Mouse (Mus musculus): ENCODE measurements around the gene Fbh1.

Gene Fbh1

DNA sequence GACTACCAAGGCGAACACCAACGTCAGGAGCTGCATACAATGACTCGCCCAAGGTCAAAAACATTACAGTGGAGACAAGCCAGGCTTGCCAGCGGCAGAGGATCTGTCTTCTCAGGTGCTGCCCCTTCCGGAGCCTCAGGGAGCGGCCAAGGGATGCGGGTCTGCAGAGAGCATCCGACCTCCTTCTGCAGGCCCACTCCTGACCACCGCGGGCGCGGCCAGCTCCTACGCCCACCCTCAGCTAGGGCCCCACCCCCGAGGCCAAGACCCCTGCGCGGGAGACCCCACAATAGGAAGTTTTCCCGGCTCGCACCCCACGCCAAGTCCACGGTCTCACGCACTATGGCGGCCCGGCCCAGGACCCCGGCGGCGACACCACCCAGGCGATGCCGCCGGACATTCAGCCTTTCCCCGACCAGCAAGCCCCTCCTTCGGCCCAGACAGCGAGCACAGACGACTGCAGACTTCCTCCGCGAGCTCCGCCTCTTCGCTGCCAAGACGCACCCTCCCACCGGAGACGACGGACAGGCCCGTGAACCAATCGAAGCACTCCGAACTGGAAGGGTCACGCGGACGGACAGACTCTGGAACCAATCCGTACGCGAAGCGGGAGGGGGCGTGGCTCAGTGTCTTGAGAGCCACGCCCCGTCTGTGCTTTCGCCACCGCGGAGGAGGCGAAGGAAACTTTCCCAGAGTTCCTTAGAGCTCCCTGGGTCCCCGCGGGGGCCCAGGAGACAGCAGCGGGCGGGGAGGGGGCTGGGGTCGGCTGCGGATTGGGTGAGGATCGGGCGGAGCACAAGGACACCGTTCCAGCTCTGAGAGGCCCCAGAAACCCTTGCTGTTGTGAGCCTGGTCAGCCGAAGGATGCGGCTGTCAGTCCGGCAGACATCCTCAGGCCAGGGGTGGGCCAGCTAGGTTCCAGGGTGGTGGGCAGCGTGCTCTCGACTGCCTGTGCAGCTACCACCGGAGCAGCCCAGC is at the start of gene Fbh1, which contains the start of gene Ankrd16:
Fbh1 (minus strand) TSS at position 492 of the 978 bp plus-strand sequence.
Ankrd16 (plus strand) TSS at position 786 of the 978 bp plus-strand sequence.
- peak; percentile 100 for DNase-seq (ENCODE audit: low read depth, low spot score)

DNA sequence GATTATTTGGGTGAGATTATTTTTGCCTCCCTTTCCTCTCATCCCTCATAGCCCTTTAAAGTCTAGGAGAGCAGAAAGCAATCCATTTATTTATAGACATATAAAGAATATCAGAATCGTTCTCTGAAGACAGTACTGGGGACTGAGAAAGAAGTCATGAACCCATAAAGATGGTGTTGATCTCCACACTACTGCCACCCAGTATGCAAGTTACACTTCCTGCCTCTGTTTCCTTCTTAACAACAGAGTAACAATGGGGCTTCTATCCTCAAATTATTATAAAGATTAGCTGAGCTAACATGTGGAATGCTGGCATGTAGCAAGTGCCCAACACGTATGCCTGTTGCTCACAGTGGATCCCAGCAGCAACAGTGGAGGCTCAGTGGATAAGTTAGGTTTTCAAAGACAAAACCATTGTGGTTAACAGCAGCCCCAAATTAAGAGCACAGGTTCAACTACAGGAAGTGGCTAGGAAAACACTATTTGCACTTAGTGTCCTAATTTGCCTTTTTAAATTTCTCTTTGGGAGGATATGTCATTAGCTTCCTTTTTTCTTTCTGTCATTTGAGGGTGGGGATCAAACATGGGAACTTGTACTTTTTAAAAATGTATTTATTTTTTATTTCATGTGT is 24.0 kb upstream of the Fbh1 start:
- DNase-seq (ENCODE audit: low read depth, low spot score), result no peak

GRCm38 (mm10) chr2:11797930-11798364 is 20.6 kb upstream of the Fbh1 start:
- no peak for DNase-seq (ENCODE audit: low read depth, low spot score)

DNA sequence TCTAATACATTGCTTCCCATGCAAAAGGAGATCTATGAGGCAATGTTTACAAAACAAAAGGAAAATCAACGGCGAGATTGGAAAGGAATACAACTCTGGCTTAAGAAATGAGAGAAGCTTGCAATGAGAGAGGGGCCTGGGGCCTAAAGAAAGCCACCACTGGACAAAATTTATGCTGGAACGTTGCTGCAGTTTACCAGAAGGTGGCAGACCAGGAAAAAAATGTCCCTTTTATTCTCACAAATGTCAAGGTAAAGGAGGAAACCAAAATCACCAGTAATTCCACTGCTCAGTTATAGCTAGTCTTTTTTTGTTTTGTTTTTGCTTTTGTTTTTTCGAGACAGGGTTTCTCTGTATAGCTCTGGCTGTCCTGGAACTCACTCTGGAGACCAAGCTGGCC is 17.3 kb upstream of the Fbh1 start:
- DNase-seq (ENCODE audit: low read depth, low spot score), result no peak

GRCm38 (mm10) chr2:11784159-11784558 is 6.8 kb upstream of the Fbh1 start:
- no peak for DNase-seq (ENCODE audit: low read depth, low spot score)

DNA sequence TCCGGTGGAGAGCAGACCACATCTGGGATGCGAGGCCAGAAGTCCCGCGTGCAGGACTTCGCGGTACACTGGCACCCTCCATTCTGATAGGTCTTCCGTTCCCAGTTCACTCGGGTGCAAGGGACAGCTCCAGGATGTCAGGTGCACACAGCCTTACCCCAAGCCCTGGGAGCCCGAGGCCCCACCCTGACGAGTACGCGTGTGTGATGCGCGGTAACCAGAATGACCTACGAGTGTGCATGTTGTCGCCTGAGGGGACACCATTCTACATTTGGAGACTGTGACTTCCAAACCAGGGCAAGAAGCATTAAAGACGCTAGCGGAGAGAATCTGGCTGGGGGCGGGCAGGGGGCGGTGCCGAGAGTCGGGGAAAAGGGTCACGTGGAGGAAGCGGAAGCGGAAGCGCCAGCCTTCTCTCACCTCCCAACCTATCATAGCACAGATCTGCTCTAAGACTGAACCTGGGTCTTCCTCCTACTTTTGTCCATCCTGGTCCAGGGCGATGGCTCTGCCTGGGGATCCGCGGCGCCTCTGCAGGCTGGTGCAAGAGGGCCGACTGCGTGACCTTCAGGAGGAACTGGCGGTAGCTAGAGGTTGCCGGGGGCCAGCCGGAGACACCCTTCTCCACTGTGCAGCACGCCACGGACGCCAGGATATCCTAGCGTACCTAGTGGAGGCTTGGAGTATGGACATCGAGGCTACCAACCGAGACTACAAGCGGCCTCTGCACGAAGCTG is 873 bp upstream of the Fbh1 start:
- DNase-seq (ENCODE audit: low read depth, low spot score), result peak; percentile 82

DNA sequence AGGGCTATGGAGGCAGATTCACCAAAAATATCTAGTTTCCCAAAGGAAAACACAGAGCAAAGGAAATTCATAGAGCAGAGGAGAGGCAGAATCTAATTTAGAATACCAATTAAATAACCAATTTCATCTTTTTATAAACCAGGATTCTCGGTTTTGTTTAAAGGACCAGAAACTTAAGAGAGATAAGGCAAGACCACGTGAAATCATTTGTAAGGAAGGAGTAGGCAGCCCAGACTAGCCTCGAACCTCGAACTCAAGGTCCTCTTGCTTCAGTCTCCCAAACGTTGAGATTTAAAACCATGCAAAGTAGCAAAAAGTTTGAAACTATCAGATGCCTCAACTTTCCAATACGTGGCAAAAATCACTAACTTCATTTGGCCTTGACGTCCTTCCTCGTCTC is 967 bp downstream of the Fbh1 start:
- DNase-seq (ENCODE audit: low read depth, low spot score), result no peak

DNA sequence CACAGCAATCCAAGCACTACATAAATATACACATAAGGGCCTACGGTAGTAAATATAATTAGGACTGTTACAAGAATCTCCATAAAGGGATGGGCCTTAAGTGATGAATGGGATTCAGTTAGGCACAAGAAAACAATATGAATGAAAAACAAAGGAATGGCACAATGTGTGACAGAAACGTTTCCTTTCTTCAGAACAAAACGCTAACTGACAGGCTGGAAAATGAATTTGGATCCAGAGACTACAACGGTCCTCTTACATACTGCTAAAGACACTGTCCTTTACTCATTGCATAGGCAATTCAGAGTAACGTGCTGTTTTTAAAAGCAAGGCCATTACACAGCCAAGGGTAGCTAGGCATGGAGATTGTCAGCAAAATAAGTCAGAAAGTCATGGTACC is 2.3 kb downstream of the Fbh1 start:
- DNase-seq (ENCODE audit: low read depth, low spot score), result no peak

DNA sequence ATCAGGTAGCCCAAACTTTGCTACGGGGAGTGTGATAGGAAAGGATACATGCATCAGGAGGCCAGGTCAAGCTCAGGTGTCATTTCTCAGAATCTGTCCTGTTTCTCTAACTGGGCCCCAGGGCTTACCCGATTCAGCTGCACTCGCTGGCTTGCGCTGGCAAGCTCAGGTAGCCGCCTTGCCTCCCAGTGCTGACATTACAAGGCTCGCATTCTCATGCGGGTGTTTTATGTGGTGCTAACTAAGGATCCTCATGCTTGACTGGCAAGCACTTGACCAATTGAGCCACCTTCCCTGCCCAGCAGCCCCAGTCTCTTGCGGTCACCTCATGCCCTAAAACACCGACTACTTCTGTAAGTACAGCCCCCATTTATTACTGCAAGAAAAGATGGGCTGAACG is 3.0 kb downstream of the Fbh1 start:
- no peak for DNase-seq (ENCODE audit: low read depth, low spot score)

DNA sequence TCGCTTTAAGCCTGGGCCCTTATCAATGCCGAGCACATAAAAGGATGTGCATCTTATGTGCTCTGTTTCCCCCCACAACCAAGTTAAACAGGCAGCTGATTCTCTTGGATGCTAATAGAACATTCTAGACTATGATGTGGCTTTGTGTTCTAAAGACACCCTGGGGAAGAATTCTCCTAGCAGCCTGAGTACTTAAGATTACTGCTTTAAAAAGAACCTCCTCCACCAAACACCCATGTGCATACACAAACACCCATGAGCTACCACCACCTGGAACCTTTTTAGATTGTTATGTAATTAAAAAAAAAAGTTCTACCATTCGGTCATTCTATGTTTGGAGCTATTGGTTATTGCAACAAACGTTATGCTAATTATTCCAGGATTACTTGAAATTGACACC is 5.0 kb downstream of the Fbh1 start:
- no peak for DNase-seq (ENCODE audit: low read depth, low spot score)

- no peak for DNase-seq (ENCODE audit: low read depth, low spot score)
Observed at GRCm38 (mm10) chr2:11771701-11772100, 5.7 kb downstream of the Fbh1 start.

DNA sequence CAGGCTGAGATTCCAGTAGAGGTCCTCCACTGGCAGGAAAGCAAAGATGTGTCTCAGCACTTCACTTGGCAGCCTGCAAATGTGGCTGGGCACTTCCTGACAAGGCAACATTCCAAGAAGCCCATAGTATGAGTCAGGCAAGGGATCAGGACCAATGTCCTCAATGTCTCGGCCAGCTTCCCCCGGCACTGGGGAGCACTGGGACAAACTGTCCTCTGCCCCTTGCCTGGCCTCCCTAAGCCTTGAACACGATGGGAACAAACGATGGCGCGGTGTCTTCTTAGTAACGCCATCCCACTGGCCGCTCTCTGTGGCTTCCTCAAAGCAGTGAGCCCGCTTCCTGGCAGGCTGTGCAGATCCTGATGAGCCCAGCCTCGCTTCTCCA is 10.2 kb downstream of the Fbh1 start:
- DNase-seq (ENCODE audit: low read depth, low spot score), result no peak

GRCm38 (mm10) chr2:11766485-11767160 is 10.8 kb downstream of the Fbh1 start:
- no peak for DNase-seq (ENCODE audit: low read depth, low spot score)

- no peak for DNase-seq (ENCODE audit: low read depth, low spot score)
Observed at GRCm38 (mm10) chr2:11765694-11766093, 11.7 kb downstream of the Fbh1 start.

DNA sequence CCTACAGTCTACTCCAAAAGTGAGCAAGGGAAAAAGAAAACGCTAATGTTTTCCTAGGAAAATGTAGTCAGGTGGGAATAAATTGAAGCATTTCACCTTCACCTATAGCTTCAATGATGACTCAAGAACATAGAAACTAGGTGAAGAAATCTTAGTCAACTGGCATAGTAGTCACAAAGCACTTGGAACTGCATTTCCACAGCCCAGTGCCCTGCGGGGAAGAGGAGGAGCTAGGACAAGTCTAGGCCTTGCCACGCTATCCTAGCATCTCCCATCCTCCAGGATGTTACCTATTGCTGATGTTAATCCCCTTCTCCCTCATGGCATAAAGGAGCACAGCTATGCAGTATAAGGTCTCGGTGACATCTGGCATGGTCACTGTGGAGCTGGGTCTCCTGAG is 14.8 kb downstream of the Fbh1 start:
- no peak for DNase-seq (ENCODE audit: low read depth, low spot score)

GRCm38 (mm10) chr2:11739516-11740051 is 37.8 kb downstream of the Fbh1 start:
- no peak for DNase-seq (ENCODE audit: low read depth, low spot score)

- no peak for DNase-seq (ENCODE audit: low read depth, low spot score)
Observed at GRCm38 (mm10) chr2:11738794-11739193, 38.6 kb downstream of the Fbh1 start.

GRCm38 (mm10) chr2:11735853-11736252 is 41.5 kb downstream of the Fbh1 start:
- DNase-seq (ENCODE audit: low read depth, low spot score), result no peak

DNA sequence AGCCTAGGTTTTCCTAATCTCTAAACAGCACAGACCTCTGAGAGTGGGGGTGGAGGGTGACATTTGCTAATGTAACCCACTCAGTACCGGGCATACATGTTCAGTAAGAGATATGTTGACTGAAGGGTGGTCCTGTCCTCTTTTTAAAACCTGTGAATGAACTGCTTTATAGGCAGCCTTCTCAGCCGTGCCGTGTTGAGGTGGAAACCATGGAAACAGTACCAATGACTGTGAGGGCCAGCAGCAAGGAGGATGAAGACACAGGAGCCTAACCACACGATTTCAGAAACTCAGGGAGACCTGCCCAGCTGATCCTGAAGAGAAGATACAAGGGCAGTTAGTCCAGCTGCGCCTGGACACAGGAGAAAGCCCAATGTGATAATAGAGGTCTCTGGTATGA is 44.4 kb downstream of the Fbh1 start:
- no peak for DNase-seq (ENCODE audit: low read depth, low spot score)

DNA sequence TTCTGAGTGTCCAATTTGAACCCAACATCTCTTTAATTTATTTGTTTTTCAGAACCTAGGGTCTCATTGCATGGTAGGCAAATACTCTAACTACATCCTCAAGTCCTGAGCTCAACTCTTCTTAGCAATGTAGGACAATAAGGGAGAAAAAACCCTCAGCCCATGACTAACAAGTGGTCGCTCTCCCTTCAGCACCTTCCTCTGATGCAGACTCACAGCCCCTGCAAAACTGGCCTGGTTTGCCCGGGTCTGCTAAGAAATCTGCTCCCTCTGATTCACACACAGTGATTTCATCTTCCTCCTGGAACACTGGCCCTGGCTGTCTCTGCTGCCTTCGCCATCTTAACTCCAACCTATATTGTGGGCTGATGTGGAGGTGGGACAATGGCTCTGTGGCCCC is 48.3 kb downstream of the Fbh1 start:
- no peak for DNase-seq (ENCODE audit: low read depth, low spot score)

- DNase-seq (ENCODE audit: low read depth, low spot score), result no peak
Observed at GRCm38 (mm10) chr2:11727574-11727973, 49.8 kb downstream of the Fbh1 start.
